Mouse (Mus musculus): Measurements from ENCODE around the gene Ppip5k1.

DNA sequence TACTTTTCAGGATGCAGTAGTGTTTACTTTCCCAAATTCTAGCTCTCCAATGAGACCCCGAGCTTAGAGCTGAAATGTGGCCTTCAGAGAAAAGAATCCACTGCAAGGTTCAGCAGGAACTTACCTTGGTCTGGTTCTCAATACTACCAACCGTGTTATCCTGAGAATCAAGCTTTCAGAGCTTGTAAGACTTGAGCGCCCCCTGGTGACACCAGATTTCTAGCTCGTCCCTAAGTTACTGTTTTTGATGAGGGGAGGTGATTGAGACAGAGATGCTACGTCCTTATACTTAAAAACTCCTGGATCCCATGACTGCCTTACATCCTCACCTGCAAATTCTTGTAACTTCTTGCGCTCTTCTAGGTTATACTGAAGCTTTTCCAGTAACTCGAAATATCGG is 41.4 kb upstream of the Ppip5k1 start:
- TF ChIP-seq CTCF (IDR thresholded peaks at IDR 0.05; ENCODE audit: low read depth, low read length) (no peak), POLR2A (IDR thresholded peaks at IDR 0.05; ENCODE audit: insufficient read depth, low read length) (no peak), EP300 (IDR thresholded peaks at IDR 0.05; ENCODE audit: insufficient read depth, low read depth, low read length) (no peak)

Data from ES-Bruce4 (cell line).